Mouse (Mus musculus): ENCODE measurements around the gene Pdzd3.
"Not testable (repeated sequence)": the region's sequence is repeated elsewhere in the genome, so short reads cannot be mapped to it uniquely, and the experiment has no call there.

Pdzd3 gene

GRCm38 (mm10) chr9:44251314-44251713 is at the start of gene Pdzd3:
Gene Pdzd3 (minus strand): TSS chr9:44251471.
- no peak for DNase-seq (ENCODE audit: low spot score in 2 of 2)

DNA sequence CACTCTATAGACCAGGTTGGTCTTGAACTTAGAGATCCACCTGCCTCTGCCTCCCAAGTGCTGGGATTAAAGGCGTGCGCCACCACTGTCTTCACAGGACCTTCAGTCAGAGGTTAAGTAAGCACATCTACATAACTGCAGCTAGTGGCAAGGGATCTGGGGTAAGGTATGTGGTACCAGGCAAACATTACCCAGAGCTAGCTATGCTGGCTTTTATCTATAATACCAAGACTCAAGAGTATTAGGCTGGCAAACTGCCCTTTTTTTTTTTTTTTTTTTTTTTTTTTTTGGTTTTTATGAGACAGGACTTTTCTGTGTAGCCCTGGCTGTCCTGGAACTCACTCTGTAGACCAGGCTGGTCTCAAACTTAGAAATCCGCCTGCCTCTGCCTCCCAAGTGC is 48.7 kb upstream of the Pdzd3 start:
- DNase-seq (ENCODE audit: low spot score in 2 of 2) = not testable (repeated sequence)

- no peak for DNase-seq (ENCODE audit: low spot score in 2 of 2)
These were observed 41.2 kb upstream of the Pdzd3 start for GRCm38 (mm10) chr9:44292490-44292889.

DNA sequence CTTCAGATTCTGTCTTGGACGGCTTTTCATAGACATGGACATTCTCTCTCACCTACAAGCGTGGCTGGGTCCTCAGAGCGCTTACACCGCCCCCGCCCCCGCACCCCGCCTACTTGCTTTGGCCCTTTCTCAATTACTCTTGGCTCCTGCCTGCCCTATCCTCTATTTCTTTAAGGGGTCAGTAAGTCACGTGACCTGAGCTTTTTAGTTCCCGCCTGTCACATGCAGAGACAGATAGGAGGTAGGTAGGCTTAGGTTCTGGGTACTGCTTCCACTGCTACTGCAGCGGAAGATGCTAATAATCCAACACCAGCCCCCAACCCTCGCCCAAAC is 37.7 kb upstream of the Pdzd3 start:
- DNase-seq (ENCODE audit: low spot score in 2 of 2) = no peak

GRCm38 (mm10) chr9:44288076-44288958 is 37.0 kb upstream of the Pdzd3 start, which contains the start of gene Abcg4:
Gene Abcg4 (minus strand): TSS chr9:44288615.
- peak in 1 of 2 experiments; percentile 56 for DNase-seq (ENCODE audit: low spot score in 2 of 2)

- DNase-seq (ENCODE audit: low spot score in 2 of 2) = peak in 1 of 2 experiments; percentile 45
These were observed 36.3 kb upstream of the Pdzd3 start for GRCm38 (mm10) chr9:44287401-44288075.

GRCm38 (mm10) chr9:44287003-44287400 is 35.7 kb upstream of the Pdzd3 start:
- no peak for DNase-seq (ENCODE audit: low spot score in 2 of 2)

- no peak for DNase-seq (ENCODE audit: low spot score in 2 of 2)
These were observed 35.1 kb upstream of the Pdzd3 start for GRCm38 (mm10) chr9:44286256-44286850.

GRCm38 (mm10) chr9:44283183-44283582 is 31.9 kb upstream of the Pdzd3 start:
- no peak for DNase-seq (ENCODE audit: low spot score in 2 of 2)

DNA sequence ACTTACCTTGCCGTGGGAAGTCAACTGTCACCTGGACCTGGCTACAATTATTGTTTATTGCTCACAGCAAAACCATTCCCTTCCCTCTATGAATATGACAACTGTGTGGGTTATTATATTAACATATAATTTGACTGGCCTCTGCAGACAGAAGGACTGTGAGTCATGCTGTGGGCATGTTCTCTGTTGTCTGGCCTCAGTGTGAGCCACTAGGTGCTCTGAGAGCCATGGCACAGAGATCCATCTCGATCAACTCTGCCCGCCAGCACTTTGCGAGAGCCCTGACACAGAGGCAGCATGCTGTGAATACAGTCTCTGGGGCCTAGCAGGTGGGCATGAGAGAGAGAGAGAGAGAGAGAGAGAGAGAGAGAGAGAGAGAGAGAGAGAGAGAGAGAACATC is 18.7 kb upstream of the Pdzd3 start:
- no peak for DNase-seq (ENCODE audit: low spot score in 2 of 2)

- DNase-seq (ENCODE audit: low spot score in 2 of 2) = no peak
These were observed 17.8 kb upstream of the Pdzd3 start for GRCm38 (mm10) chr9:44269077-44269476.

GRCm38 (mm10) chr9:44268432-44268831 is 17.2 kb upstream of the Pdzd3 start, which contains the start of gene Nlrx1:
Gene Nlrx1 (minus strand): TSS chr9:44268599.
- DNase-seq (ENCODE audit: low spot score in 2 of 2) = no peak

GRCm38 (mm10) chr9:44268027-44268360 is 16.7 kb upstream of the Pdzd3 start:
- peak; percentile 79 to 81 for DNase-seq (ENCODE audit: low spot score in 2 of 2)

DNA sequence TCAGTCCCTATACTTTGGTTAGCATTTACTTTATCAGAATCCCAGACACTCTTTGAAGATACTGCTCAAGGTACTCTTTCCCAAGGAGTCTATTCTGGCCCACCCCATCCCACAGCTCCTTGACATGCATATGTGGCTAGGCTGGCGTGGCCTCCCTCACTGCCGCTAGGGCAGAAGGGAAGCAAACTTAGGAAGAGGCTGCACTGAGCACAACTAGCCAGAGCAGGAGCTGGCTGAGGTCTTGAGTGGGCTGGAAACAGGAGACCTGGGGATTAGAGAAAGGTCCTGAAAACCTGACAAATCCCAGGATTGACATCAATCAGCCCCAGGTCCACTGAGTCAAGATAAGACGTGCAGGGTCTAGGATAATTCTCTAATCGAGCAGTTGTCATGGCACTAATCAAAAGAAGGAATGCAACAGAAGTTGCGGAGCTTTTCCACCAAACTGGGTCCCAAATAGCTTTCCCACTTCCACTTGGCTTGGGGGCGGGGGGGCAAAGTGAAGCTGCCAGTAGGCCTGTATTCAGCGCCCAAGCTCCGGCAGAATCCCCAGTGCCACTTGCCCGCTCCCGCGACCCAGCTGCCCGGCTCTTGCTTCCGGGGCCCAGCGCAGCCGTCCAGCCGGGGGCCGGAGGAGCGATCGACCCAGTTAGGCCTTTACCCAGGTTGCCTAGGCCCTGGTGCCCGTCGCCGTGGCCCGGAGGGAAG is 16.2 kb upstream of the Pdzd3 start:
- DNase-seq (ENCODE audit: low spot score in 2 of 2) = no peak

DNA sequence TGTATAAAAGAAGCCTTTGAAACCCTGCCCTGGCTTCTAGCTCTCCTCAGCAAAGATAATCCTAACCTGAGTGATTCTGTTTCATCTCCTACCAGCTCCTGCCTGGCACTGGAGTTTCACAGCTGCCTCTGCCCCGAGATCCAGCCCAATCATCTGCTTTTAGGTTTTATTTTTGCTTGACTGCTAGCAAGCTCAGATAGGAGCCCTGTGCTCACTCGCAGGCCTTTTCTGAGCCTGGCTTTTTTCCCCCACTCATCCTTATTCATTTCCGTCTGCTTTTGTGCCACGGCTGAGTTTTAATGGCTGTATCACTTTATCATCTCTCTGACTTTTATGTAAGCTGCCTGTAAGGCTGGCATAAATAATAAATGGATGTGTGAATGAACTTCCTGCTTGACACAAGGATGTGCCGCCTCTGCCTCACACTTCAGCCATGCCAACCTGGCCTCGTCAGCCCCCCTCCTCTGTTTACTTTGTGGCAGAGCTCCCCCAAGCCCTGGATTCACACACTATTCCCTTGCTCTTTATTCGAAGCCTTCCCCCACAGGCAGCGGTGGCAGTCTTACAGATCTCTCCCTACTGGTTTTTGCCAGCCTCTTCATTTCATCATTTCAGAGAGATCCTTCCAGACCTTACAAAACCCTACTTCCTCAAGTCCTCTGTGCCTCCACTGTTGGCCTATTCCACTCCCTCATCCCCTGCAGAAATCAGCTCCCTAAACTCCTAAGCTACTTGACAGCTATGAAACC is 15.4 kb upstream of the Pdzd3 start:
- peak in 1 of 2 experiments; percentile 37 for DNase-seq (ENCODE audit: low spot score in 2 of 2)

DNA sequence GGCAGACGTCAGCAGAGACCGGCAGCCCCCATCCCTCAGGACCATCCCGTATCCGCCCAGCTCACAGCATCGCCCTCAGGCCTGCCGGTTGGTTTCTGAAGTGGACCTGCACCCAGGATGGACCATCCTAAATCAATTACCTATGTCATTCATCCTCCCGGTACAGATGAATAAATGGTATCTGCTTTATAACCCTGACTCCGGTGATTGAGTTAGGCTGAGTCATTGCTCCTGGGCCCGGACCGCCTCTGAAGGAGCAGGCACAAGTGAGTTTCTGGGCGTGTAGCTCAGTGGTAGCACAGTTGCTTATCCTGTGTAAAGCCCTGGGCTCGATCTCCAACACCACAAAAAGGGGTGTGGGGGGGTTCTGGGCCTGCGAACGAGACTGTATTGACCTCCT is 10.1 kb upstream of the Pdzd3 start:
- DNase-seq (ENCODE audit: low spot score in 2 of 2) = no peak

- no peak for DNase-seq (ENCODE audit: low spot score in 2 of 2)
These were observed 7.7 kb upstream of the Pdzd3 start for GRCm38 (mm10) chr9:44259014-44259413.

- DNase-seq (ENCODE audit: low spot score in 2 of 2) = no peak
These were observed 4.9 kb upstream of the Pdzd3 start for GRCm38 (mm10) chr9:44256213-44256612.

DNA sequence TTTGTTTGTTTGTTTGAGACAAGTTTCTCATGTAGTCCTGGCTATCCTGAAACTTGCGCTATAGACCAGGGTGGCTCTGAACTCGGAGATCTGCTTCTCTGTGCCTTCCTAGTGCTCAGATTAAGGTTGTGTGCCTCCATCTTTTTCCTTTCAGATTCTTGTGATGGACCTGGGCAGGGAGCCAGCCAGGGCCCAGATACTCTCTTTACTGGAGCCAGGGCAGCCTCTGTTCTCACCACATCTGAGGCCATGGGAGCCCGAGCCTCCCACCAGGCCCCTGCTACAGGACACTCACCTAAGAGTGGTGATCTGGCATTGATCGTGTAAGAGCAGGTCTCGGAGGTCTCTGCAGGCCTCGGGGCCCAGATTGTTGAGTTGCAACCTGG is 3.9 kb upstream of the Pdzd3 start:
- DNase-seq (ENCODE audit: low spot score in 2 of 2) = no peak

DNA sequence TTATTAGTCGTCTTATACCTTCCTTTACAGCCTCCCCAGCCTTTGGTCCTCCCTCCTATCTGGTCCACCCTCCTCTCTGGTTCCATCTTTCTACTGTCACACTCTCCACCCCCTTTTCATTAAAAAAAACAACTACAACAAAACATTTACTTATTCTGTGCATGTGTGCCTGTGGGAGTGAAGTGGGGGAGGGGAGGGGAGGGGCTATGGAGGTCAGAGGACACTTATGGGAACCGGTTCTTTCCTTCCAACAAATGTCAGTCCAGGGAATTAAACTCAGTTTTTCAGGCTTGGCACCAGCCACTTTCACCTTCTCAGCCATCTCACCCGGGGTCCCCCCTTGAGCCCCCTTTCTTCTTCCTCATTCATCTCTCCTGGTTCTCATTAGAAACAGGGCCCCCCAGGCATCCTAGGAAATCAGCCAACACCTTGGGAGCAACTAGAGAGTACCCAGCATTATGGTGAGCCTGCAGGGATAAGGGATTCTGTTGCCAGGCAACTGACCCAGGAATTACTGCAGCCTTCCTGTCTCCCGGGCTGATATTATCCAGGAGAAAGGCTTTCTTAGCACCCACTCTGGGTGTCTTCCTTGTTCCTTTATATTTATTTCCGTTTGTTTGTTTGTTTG is 3.4 kb upstream of the Pdzd3 start:
- DNase-seq (ENCODE audit: low spot score in 2 of 2) = no peak

- no peak for DNase-seq (ENCODE audit: low spot score in 2 of 2)
These were observed 2.2 kb upstream of the Pdzd3 start for GRCm38 (mm10) chr9:44253441-44253840.
